Mouse (Mus musculus): ENCODE data around the gene Bace2. TPM values are rescaled to one million over a fixed set of nuclear protein-coding genes. Genes with fewer than 3 reads are reported as not detected.

The Bace2 gene
- total RNA-seq, 2 experiments from 2014 or later = 14.7 to 18.6 TPM

DNA sequence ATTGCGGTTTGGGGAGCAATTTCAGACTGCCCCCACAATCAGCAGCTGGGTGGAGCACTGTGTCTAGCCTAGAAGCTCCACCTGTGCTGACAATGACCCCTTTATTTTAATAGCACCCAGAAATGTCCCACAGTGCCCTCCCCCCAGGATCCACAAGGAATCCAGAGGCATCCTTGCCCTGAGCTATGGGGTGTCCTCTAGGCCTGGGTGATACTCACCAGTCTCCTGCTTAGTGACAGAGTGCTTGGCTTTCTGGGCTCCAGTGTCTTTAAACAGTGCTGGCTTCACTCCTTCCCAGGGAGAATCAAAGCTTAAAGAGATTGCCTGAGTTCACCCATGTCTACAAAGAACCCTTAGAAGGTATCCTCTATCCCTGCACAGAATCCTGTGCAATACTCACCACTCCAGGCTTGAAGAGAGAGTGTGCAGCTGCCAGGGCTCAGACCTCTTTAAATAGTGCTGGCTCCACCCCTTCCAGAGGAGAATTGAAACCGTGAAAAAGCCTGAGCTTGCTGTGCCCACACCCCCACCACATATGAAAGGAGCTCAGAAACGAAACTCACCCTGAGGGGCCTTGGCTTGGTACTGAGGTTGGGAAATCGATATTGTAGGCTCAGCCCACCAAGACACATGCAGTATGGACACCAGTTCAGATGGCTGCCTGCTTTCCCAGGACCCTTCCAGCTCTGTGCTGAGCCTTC is 106.1 kb downstream of the Bace2 start, which contains the start of gene Mx1:
Gene Mx1 (minus strand): TSS at position 427 of the 701 bp plus-strand sequence.
- intact Hi-C loops (cut with DNase I) = loop anchor here (5.0 kb wide), 1 partner anchor 70 kb away; no protein-coding TSS in a partner anchor
- DNase-seq (ENCODE audit: low spot score) = no peak

GRCm38 (mm10) chr16:97466182-97466957 is 109.8 kb downstream of the Bace2 start:
- DNase-seq (ENCODE audit: low spot score) = no peak

GRCm38 (mm10) chr16:97467472-97467871 is 110.9 kb downstream of the Bace2 start:
- intact Hi-C loops (cut with DNase I) = loop anchor here (2.0 kb wide), 1 partner anchor 155 kb away; no protein-coding TSS in a partner anchor
- DNase-seq (ENCODE audit: low spot score) = no peak

More at GRCm38 (mm10) chr16:97466182-97466957, 109.8 kb downstream of the Bace2 start:
- intact Hi-C loops (cut with DNase I) = loop anchor here (2.0 kb wide), 1 partner anchor 154 kb away; no protein-coding TSS in a partner anchor

DNA sequence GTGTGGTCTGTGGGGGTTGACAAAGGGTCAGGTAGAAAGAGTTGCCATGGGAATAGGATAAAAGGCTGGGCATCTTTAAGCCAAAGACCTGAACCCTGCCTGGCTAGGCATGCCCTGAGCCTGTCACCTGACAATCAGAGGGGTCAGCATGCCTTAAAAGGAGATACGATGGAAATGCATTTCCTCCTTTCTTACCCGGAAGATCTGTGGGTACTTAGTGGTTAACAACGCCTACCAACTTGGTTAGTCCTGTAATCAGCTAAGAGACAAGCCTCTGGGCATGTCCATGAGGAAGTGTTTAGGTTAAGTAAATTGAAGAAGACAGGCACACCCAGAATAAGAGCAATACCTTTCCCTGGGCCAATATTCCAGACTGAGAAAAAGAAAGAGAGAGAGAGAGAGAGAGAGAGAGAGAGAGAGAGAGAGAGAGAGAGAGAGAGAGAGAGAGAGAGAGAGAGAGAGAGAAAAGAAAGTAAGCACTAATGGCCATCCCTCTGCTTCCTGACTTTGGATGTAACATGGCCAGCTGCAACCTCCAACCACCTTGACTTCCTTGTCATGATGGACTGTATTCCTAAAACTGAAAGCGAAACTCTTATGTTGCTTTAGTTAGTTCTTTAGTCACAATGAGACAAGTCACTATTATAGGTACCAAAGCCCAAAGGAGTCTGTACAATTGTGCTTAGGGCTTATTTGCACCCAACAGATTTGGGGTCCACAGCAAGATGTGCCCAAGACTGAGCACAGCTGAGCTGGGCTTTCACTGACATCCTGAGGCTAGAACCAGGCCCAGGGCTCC is 111.7 kb downstream of the Bace2 start:
- intact Hi-C loops (cut with DNase I) = loop anchor here (2.0 kb wide), 1 partner anchor 155 kb away; no protein-coding TSS in a partner anchor

GRCm38 (mm10) chr16:97474671-97475070 is 118.1 kb downstream of the Bace2 start:
- DNase-seq (ENCODE audit: low spot score) = no peak
- intact Hi-C loops (cut with DNase I) = no loop called here

More for the DNA sequence above, 111.7 kb downstream of the Bace2 start:
- DNase-seq (ENCODE audit: low spot score) = no peak

GRCm38 (mm10) chr16:97475581-97475980 is 119.0 kb downstream of the Bace2 start:
- DNase-seq (ENCODE audit: low spot score) = no peak
- intact Hi-C loops (cut with DNase I) = no loop called here

DNA sequence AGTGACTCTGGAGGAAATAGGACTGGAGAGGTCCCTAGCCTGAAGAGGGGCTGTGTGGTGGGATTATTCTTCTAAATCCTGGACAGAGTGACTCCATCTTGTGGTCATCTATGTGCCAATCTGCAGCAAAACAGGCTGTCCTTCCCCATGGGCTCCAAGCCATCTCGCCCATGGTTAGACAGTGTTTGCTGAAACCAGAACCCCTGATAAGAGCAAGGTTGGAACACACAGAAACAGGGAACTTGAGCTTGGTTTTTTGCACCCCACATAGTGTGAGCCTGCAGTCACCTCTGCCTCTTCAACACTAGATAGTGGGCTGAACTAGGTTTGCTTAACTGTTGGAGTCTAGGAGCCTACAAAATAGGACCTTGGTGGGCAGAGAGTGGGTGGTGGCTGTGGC is 120.0 kb downstream of the Bace2 start:
- intact Hi-C loops (cut with DNase I) = no loop called here
- no peak for DNase-seq (ENCODE audit: low spot score)

DNA sequence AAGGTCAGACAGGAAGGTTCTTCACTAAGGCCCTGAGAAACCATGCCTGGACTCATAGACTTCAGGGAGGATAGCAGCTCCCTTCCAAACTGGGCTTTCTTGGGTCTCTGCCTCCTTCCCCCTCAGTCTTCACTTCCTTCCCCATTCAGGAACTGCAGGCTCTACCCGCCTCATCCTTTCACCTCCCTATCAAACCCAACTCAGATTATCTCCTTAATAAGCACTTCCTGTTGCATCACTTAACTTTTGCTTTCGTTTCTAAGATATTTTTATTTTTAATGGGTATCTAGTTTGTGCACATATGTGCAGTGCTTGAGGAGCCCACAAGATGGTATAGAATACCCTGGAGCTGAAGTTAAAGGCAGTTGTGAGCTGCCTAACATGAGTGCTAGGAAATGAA is 122.1 kb downstream of the Bace2 start:
- DNase-seq (ENCODE audit: low spot score) = no peak
- intact Hi-C loops (cut with DNase I) = no loop called here

DNA sequence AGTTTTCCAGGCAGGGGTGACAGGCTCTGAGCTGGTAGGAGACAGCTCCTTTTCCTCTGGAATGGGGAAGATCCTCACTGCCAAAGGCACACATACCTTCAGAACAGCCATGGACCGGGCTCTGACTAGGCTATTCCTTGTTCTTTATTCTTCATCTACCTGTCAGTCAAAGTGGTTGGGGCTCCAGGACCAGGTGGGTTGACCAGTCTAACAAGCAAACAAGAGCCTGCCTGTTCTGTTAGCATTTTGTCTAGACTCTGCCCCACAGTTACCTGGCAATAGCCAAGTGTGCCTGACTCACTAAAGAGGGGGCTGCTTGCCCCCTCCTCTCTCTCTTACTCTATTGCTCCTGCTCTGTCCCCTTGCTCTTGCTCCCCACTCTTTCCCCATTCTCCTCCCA is 135.8 kb downstream of the Bace2 start:
- intact Hi-C loops (cut with DNase I) = no loop called here
- DNase-seq (ENCODE audit: low spot score) = no peak

Other genes with a start within 250 kb of the Bace2 start
- gene Dscam, start 186.0 kb upstream of the Bace2 start, total RNA-seq (2021) = not detected
- gene Mx1, start 106.2 kb downstream of the Bace2 start, total RNA-seq (2021) = 1 to 10 TPM; 1.4 to 2.9 TPM
- gene Fam3b, start 158.1 kb downstream of the Bace2 start, total RNA-seq (2021) = not detected